Mouse (Mus musculus) lung, postnatal 0 days (tissue): ENCODE data around the gene Nrip2.

Experiments
- CTCF ChIP-seq: IDR thresholded peaks from 2 replicates; pipeline ENCODE4 v1.5.1; 2016; ENCODE audit warnings: antibody characterized with exemption, mild to moderate bottlenecking
- EP300 ChIP-seq: IDR thresholded peaks from 2 replicates; pipeline ENCODE4 v1.6.1; 2016; ENCODE audit warnings: antibody characterized with exemption, mild to moderate bottlenecking, control low read depth

- TF ChIP-seq CTCF (no peak), EP300 (no peak)
Measured at GRCm38 (mm10) chr6:128418076-128418475, 19.0 kb downstream of the Nrip2 start.
